Mouse (Mus musculus) embryonic fibroblast, embryonic 13.5 days (primary cell): ENCODE data around the gene Cdk5r1. TPM values are rescaled to one million over a fixed set of nuclear protein-coding genes. Genes with fewer than 3 reads are reported as not detected.

ENCODE experiments used
- H3K27ac ChIP-seq: 2 replicates; pipeline ENCODE4 v1.5.1; 2012; ENCODE audit warnings: low read length, control low read depth, inconsistent platforms; ENCODE audit not compliant: insufficient read depth
- H3K4me1 ChIP-seq: 2 replicates; pipeline ENCODE4 v1.6.1; 2011; ENCODE audit warnings: low read length; ENCODE audit not compliant: control insufficient read depth, insufficient read depth
- H3K4me3 ChIP-seq: 2 replicates; pipeline ENCODE4 v1.5.1; 2011; ENCODE audit warnings: mild to moderate bottlenecking, control low read depth, low read length; ENCODE audit not compliant: insufficient read depth
- CTCF ChIP-seq: IDR thresholded peaks from 2 replicates; pipeline ENCODE4 v1.5.1; 2011; ENCODE audit warnings: mild to moderate bottlenecking, control low read depth, low read length, moderate library complexity, borderline replicate concordance; ENCODE audit not compliant: insufficient read depth
- POLR2A ChIP-seq: IDR thresholded peaks from 2 replicates; pipeline ENCODE4 v1.6.1; 2011; ENCODE audit warnings: low read depth, mild to moderate bottlenecking, control low read depth, low read length, moderate library complexity
- polyA plus RNA-seq: library from polyadenylated mRNA; stranded (reverse); fragments of >200 nt; gene quantifications from 2 replicates; pipeline ENCODE4 v1.2.4, GENCODE M21; 2011; ENCODE audit warnings: low read depth; ENCODE audit not compliant: missing spikeins, insufficient read length

Cdk5r1 gene
- polyA plus RNA-seq, 1 experiment: 0.77 TPM

- TF ChIP-seq POLR2A: no peak
- no peak for TF ChIP-seq CTCF
- Histone ChIP-seq H3K27ac (no peak overlapping the region), H3K4me1 (no peaks in the 10 kb centered on the region; the same call in 1 of the 2 replicates), H3K4me3 (no peak overlapping the region)
These were observed 38.5 kb downstream of the Cdk5r1 start for GRCm38 (mm10) chr11:80515346-80515745.

- H3K27ac ChIP-seq: no peak overlapping the region
- no peaks in the 10 kb centered on the region; the same call in 1 of the 2 replicates for H3K4me1 ChIP-seq
- H3K4me3 ChIP-seq: no peak overlapping the region
- TF ChIP-seq POLR2A: no peak
- TF ChIP-seq CTCF: no peak
These were observed 39.1 kb downstream of the Cdk5r1 start for GRCm38 (mm10) chr11:80515895-80516294.

GRCm38 (mm10) chr11:80518421-80519367 lies 41.9 kb downstream of the Cdk5r1 start:
- Histone ChIP-seq H3K4me3 (no peak overlapping the region), H3K4me1 (peaks cover 5% of the 10 kb centered on the region; the same call in 1 of the 2 replicates), H3K27ac (no peak overlapping the region)
- TF ChIP-seq POLR2A: no peak
- TF ChIP-seq CTCF: no peak

GRCm38 (mm10) chr11:80521148-80521547 lies 44.3 kb downstream of the Cdk5r1 start:
- H3K4me3 ChIP-seq: no peak overlapping the region
- H3K4me1 ChIP-seq: peaks cover 5% of the 10 kb centered on the region; the same call in 1 of the 2 replicates
- no peak overlapping the region for H3K27ac ChIP-seq
- TF ChIP-seq POLR2A: no peak
- no peak for TF ChIP-seq CTCF

GRCm38 (mm10) chr11:80522852-80523251 lies 46.0 kb downstream of the Cdk5r1 start:
- no peak overlapping the region for H3K4me3 ChIP-seq
- H3K27ac ChIP-seq: no peak overlapping the region
- H3K4me1 ChIP-seq: peaks cover 5% of the 10 kb centered on the region; the same call in 1 of the 2 replicates
- TF ChIP-seq CTCF (no peak), POLR2A (no peak)

- no peak overlapping the region for H3K27ac ChIP-seq
- no peak overlapping the region for H3K4me3 ChIP-seq
- no peak for TF ChIP-seq CTCF
- no peak for TF ChIP-seq POLR2A
- H3K4me1 ChIP-seq: peaks cover 5% of the 10 kb centered on the region; the same call in 1 of the 2 replicates
These were observed 46.6 kb downstream of the Cdk5r1 start for GRCm38 (mm10) chr11:80523410-80523809.

GRCm38 (mm10) chr11:80524213-80524612 lies 47.4 kb downstream of the Cdk5r1 start:
- H3K4me1 ChIP-seq: 0 out of 2 replicates have a peak, but pooled peaks cover 5% of the 10 kb centered on the region
- H3K4me3 ChIP-seq: no peak overlapping the region
- TF ChIP-seq CTCF: no peak
- no peak for TF ChIP-seq POLR2A
- H3K27ac ChIP-seq: no peak overlapping the region

- Histone ChIP-seq H3K4me1 (no peaks in the 10 kb centered on the region), H3K4me3 (no peak overlapping the region), H3K27ac (no peak overlapping the region)
- TF ChIP-seq CTCF: no peak
- no peak for TF ChIP-seq POLR2A
These were observed 50.9 kb downstream of the Cdk5r1 start for GRCm38 (mm10) chr11:80527697-80528096.

GRCm38 (mm10) chr11:80529149-80529548 lies 52.3 kb downstream of the Cdk5r1 start:
- TF ChIP-seq CTCF: no peak
- no peak for TF ChIP-seq POLR2A
- no peak overlapping the region for H3K4me3 ChIP-seq
- H3K4me1 ChIP-seq: no peaks in the 10 kb centered on the region
- no peak overlapping the region for H3K27ac ChIP-seq

Other genes starting within 250 kb of the Cdk5r1 start
- 1.3 and 1.8 TPM in 2 replicates for gene Rhbdl3, start 176.1 kb upstream of the Cdk5r1 start, polyA plus RNA-seq
- gene 5730455P16Rik, start 99.0 kb upstream of the Cdk5r1 start, polyA plus RNA-seq: 27.0 and 38.4 TPM in 2 replicates
- gene Zfp207, start 93.7 kb upstream of the Cdk5r1 start, polyA plus RNA-seq: 178 and 208 TPM in 2 replicates
- 131 and 170 TPM in 2 replicates for gene Psmd11, start 48.4 kb upstream of the Cdk5r1 start, polyA plus RNA-seq